Mouse (Mus musculus): ENCODE measurements around the gene Foxn4. TPM values are rescaled to one million over a fixed set of nuclear protein-coding genes. Genes with fewer than 3 reads are reported as not detected.

Foxn4 gene
- total and polyA plus RNA-seq, 3 experiments = 0.23 TPM; not detected in 2

- TF ChIP-seq E2F4 (IDR thresholded peaks at IDR 0.05; ENCODE audit: insufficient replicate concordance, low read depth, low read length) (no peak), CHD2 (IDR thresholded peaks at IDR 0.05; ENCODE audit: low read length) (no peak), TCF12 (IDR thresholded peaks at IDR 0.05; ENCODE audit: low read depth, low read length) (no peak), ELF1 (IDR thresholded peaks at IDR 0.05; ENCODE audit: low read depth, low read length) (no peak), JUND (conservative IDR thresholded peaks at IDR 0.05; ENCODE audit: low read depth, low read length) (no peak), CTCF (conservative IDR thresholded peaks at IDR 0.05 in 1 of 2, IDR thresholded peaks at IDR 0.05 in 1 of 2; ENCODE audit: low read depth in 2 of 2, low read length in 2 of 2) (no peak), ZKSCAN1 (IDR thresholded peaks at IDR 0.05; ENCODE audit: borderline replicate concordance, low read depth, low read length) (no peak), JUN (IDR thresholded peaks at IDR 0.05; ENCODE audit: insufficient read depth, low read depth, low read length) (no peak), ZMIZ1 (IDR thresholded peaks at IDR 0.05; ENCODE audit: low read depth, low read length) (no peak), USF2 (conservative IDR thresholded peaks at IDR 0.05; ENCODE audit: low read depth, low read length) (no peak), RCOR1 (conservative IDR thresholded peaks at IDR 0.05; ENCODE audit: low read depth, low read length) (no peak), RAD21 (IDR thresholded peaks at IDR 0.05; ENCODE audit: low read depth, low read length) (no peak), KAT2A (IDR thresholded peaks at IDR 0.05; ENCODE audit: insufficient replicate concordance, low read length) (no peak), MEF2A (IDR thresholded peaks at IDR 0.05; ENCODE audit: borderline replicate concordance, low read depth, low read length) (no peak), POLR2AphosphoS2 (IDR thresholded peaks at IDR 0.05; ENCODE audit: low read depth, low read length) (no peak), HCFC1 (IDR thresholded peaks at IDR 0.05; ENCODE audit: low read depth, low read length) (no peak), UBTF (IDR thresholded peaks at IDR 0.05; ENCODE audit: low read depth, low read length) (no peak)
- dilution Hi-C loops (cut with MboI; ENCODE audit: extremely low pct_ligation_motif_present, extremely low pct_unique_long_range_greater_than_20kb, low sequenced_read_pairs) (no loop called here), in situ Hi-C loops (cut with MboI; ENCODE audit: low pct_ligation_motif_present, low pct_unique_long_range_greater_than_20kb, low sequenced_read_pairs) (no loop called here)
- Histone ChIP-seq H3K4me1 (ENCODE audit: control insufficient read depth in 1 of 2, insufficient read depth in 2 of 2) (peaks cover 0 to under 1% of the 10 kb centered on the region in 2 experiments; a peak in 2 of 4 replicates), H3K36me3 (replicated peaks in 1 of 2; ENCODE audit: control insufficient read depth in 1 of 2, insufficient read depth in 1 of 2, low read length in 1 of 2) (no peaks in the 10 kb centered on the region), H3K79me2 (replicated peaks; ENCODE audit: control insufficient read depth, extremely low read depth, insufficient read depth, poor library complexity, severe bottlenecking) (no peaks in the 10 kb centered on the region), H3K9me3 (replicated peaks; ENCODE audit: low read length) (no peaks in the 10 kb centered on the region), H3K27ac (ENCODE audit: insufficient read depth, low read depth) (no peak overlapping the region), H3K9ac (ENCODE audit: insufficient read depth, low read depth) (no peak overlapping the region), H3K4me3 (replicated peaks in 1 of 3; ENCODE audit: low read depth in 2 of 3, low read length in 2 of 3, poor library complexity in 1 of 3) (no peak overlapping the region), H3K27me3 (replicated peaks) (peaks cover 30% of the 10 kb centered on the region), H3K4me2 (ENCODE audit: insufficient read depth, low read depth, poor library complexity, severe bottlenecking) (no peak overlapping the region)
- DNase-seq (ENCODE audit: extremely low read depth) = no peak
These were observed 6.0 kb upstream of the Foxn4 start for GRCm38 (mm10) chr5:114279382-114280143.

GRCm38 (mm10) chr5:114275991-114276390, 2.4 kb upstream of the Foxn4 start:
- no peak for TF ChIP-seq ZKSCAN1 (IDR thresholded peaks at IDR 0.05; ENCODE audit: borderline replicate concordance, low read depth, low read length)
- TF ChIP-seq KAT2A (IDR thresholded peaks at IDR 0.05; ENCODE audit: insufficient replicate concordance, low read length) = no peak
- no peak for TF ChIP-seq HCFC1 (IDR thresholded peaks at IDR 0.05; ENCODE audit: low read depth, low read length)
- no peak for TF ChIP-seq SMC3 (IDR thresholded peaks at IDR 0.05; ENCODE audit: low read depth, low read length)
- TF ChIP-seq POLR2A (IDR thresholded peaks at IDR 0.05; ENCODE audit: low read depth, low read length) = no peak
- no peak for TF ChIP-seq CHD2 (IDR thresholded peaks at IDR 0.05; ENCODE audit: low read length)
- TF ChIP-seq ZMIZ1 (IDR thresholded peaks at IDR 0.05; ENCODE audit: low read depth, low read length) = no peak
- TF ChIP-seq JUN (IDR thresholded peaks at IDR 0.05; ENCODE audit: insufficient read depth, low read depth, low read length) = no peak
- TF ChIP-seq MEF2A (IDR thresholded peaks at IDR 0.05; ENCODE audit: borderline replicate concordance, low read depth, low read length) = no peak
- no peak for TF ChIP-seq RCOR1 (conservative IDR thresholded peaks at IDR 0.05; ENCODE audit: low read depth, low read length)
- no peak for TF ChIP-seq TCF12 (IDR thresholded peaks at IDR 0.05; ENCODE audit: low read depth, low read length)
- no peak for TF ChIP-seq MYC (IDR thresholded peaks at IDR 0.05; ENCODE audit: low read depth, low read length)
- no peak for TF ChIP-seq USF2 (conservative IDR thresholded peaks at IDR 0.05; ENCODE audit: low read depth, low read length)
- TF ChIP-seq ETS1 (conservative IDR thresholded peaks at IDR 0.05; ENCODE audit: low read depth, low read length) = no peak
- TF ChIP-seq ZC3H11A (IDR thresholded peaks at IDR 0.05; ENCODE audit: low read depth, low read length) = no peak
- DNase-seq (ENCODE audit: extremely low read depth) = no peak
- Histone ChIP-seq H3K4me3 (replicated peaks in 1 of 3; ENCODE audit: low read depth in 2 of 3, low read length in 2 of 3, poor library complexity in 1 of 3) (no peak overlapping the region), H3K79me2 (replicated peaks; ENCODE audit: control insufficient read depth, extremely low read depth, insufficient read depth, poor library complexity, severe bottlenecking) (no peaks in the 10 kb centered on the region), H3K9me3 (replicated peaks; ENCODE audit: low read length) (no peaks in the 10 kb centered on the region), H3K4me2 (ENCODE audit: insufficient read depth, low read depth, poor library complexity, severe bottlenecking) (no peak overlapping the region), H3K27me3 (replicated peaks) (peaks cover 60% of the 10 kb centered on the region), H3K9ac (ENCODE audit: insufficient read depth, low read depth) (no peak overlapping the region), H3K27ac (ENCODE audit: insufficient read depth, low read depth) (no peak overlapping the region), H3K4me1 (ENCODE audit: control insufficient read depth in 1 of 2, insufficient read depth in 2 of 2) (no peaks in the 10 kb centered on the region), H3K36me3 (replicated peaks in 1 of 2; ENCODE audit: control insufficient read depth in 1 of 2, insufficient read depth in 1 of 2, low read length in 1 of 2) (no peaks in the 10 kb centered on the region)
- in situ Hi-C loops (cut with MboI; ENCODE audit: low pct_ligation_motif_present, low pct_unique_long_range_greater_than_20kb, low sequenced_read_pairs) (no loop called here), dilution Hi-C loops (cut with MboI; ENCODE audit: extremely low pct_ligation_motif_present, extremely low pct_unique_long_range_greater_than_20kb, low sequenced_read_pairs) (no loop called here)

Data from CH12.LX (cell line).